9 mouse cellular contexts compared by ENCODE assay signal in the genomic region with DNA sequence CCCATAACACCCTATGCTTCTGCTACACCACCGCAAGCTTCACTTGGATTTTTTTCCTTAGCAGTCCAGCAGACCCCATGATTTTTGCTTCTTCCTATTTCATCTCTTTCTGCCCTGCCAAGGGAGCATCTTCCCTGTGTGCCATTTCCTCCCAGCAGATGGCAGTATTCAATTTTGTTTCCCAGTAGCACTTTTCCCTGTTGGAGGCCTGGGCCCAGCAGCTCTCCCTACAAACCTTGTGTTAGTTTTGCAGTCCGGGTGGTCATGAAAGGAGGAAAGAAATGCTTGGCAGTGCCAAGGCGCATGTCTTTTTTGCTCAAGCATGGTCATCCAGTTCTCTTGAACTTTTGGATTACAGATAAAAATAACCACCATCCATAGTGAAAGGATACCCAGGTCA.
A peak's percentile ranks its signal among the peaks of the same experiment; 100 is the strongest.
DNase-seq lines count a peak whose midpoint lies in the region; ATAC-seq and TF ChIP-seq lines count a peak whose summit lies in the region.
"Had no signal": no experiment of that assay in that cellular context is flagged by ENCODE, and none has a peak within 500 bp of the region (broad histone marks: within the 10 kb centered on the region; RNA-seq: fewer than 3 reads in every experiment).

No protein-coding gene starts in this region.

- WGBS in intestine, postnatal 0 days: 66% methylated on average over 3 of the region's 3 CpGs
- 55% methylated on average over 3 of the region's 3 CpGs for WGBS in liver, embryonic 11.5 days

- H3K36me3 ChIP-seq in E14TG2a.4 (ENCODE audit: insufficient read depth, low read length): no peaks in the 10 kb centered on the region
- H3K36me3 ChIP-seq in intestine, postnatal 0 days (ENCODE audit: control insufficient read depth, insufficient read depth): no peaks in the 10 kb centered on the region
- no peaks in the 10 kb centered on the region for H3K36me3 ChIP-seq in liver, embryonic 11.5 days (ENCODE audit: control insufficient read depth, insufficient read depth, low read length)

- no peaks in the 10 kb centered on the region for H3K27me3 ChIP-seq in E14TG2a.4 (ENCODE audit: insufficient read depth, low read length)
- H3K27me3 ChIP-seq in intestine, postnatal 0 days (replicated peaks; ENCODE audit: control insufficient read depth, insufficient read depth, low read length): no peaks in the 10 kb centered on the region
- H3K27me3 ChIP-seq in liver, embryonic 11.5 days (replicated peaks; ENCODE audit: control insufficient read depth, insufficient read depth, low read length): no peaks in the 10 kb centered on the region

- TF ChIP-seq CTCF in E14TG2a.4 (conservative IDR thresholded peaks at IDR 0.05; ENCODE audit: low read length): peak; percentile 47
- TF ChIP-seq CTCF in intestine, postnatal 0 days (IDR thresholded peaks at IDR 0.05; ENCODE audit: low read depth): peak; percentile 78

- no peak overlapping the region for H3K27ac ChIP-seq in intestine, postnatal 0 days (ENCODE audit: low read depth, low read length)
- no peak overlapping the region for H3K27ac ChIP-seq in liver, embryonic 11.5 days (ENCODE audit: low read depth, low read length)

- no peak overlapping the region for H3K4me3 ChIP-seq in E14TG2a.4 (replicated peaks; ENCODE audit: low read length)
- no peak overlapping the region for H3K4me3 ChIP-seq in intestine, postnatal 0 days (ENCODE audit: low read depth, low read length)
- no peak overlapping the region for H3K4me3 ChIP-seq in liver, embryonic 11.5 days (ENCODE audit: low read depth, low read length)
- H3K4me3 ChIP-seq: erythroblast, embryonic 14.5 days had no signal

- H3K4me2 ChIP-seq in intestine, postnatal 0 days (replicated peaks; ENCODE audit: low read depth): no peak overlapping the region
- H3K4me2 ChIP-seq in liver, embryonic 11.5 days: no peak overlapping the region

- ATAC-seq in common myeloid progenitor, adult 5-6 weeks (replicated peaks; ENCODE audit: low read depth, poor library complexity, severe bottlenecking): peak; percentile 79
- no peak for ATAC-seq in intestine, postnatal 0 days
- 0 out of 2 replicates have a peak, but pooled peaks have one; percentile 35 for ATAC-seq in liver, embryonic 11.5 days (replicated peaks; ENCODE audit: low FRiP score)

- peak; percentile 42 to 51 for DNase-seq in cerebellum, postnatal 14 days
- DNase-seq in cerebellum, adult 11 months: no peak
- no peak for DNase-seq in liver, embryonic 11.5 days (ENCODE audit: low spot score)
- peak; percentile 42 for DNase-seq in right cerebral cortex, postnatal 14 days
- no peak for DNase-seq in thymus, postnatal 14 days

- no peak overlapping the region for H3K9ac ChIP-seq in intestine, postnatal 0 days (ENCODE audit: low read depth, low read length)
- no peak overlapping the region for H3K9ac ChIP-seq in liver, embryonic 11.5 days (ENCODE audit: low read depth, low read length)

- H3K9me3 ChIP-seq in E14TG2a.4 (ENCODE audit: low read length): no peaks in the 10 kb centered on the region
- H3K9me3 ChIP-seq in intestine, postnatal 0 days (ENCODE audit: control insufficient read depth): no peaks in the 10 kb centered on the region
- H3K9me3 ChIP-seq in liver, embryonic 11.5 days (ENCODE audit: control insufficient read depth, low read length): no peaks in the 10 kb centered on the region

- H3K4me1 ChIP-seq in E14TG2a.4 (replicated peaks; ENCODE audit: low read depth, low read length): no peaks in the 10 kb centered on the region
- H3K4me1 ChIP-seq in intestine, postnatal 0 days (replicated peaks; ENCODE audit: control insufficient read depth, insufficient read depth, low read length): no peaks in the 10 kb centered on the region
- no peaks in the 10 kb centered on the region; the same call in 1 of the 2 replicates for H3K4me1 ChIP-seq in liver, embryonic 11.5 days (replicated peaks; ENCODE audit: control insufficient read depth, insufficient read depth, low read length)

Comparison
In these comparisons a context has a peak if more than half of its experiments do, and no peak if none do; other contexts are left out.
1. DNase-seq: peak in cerebellum, postnatal 14 days (2 of 2) and right cerebral cortex, postnatal 14 days (single experiment); none in cerebellum, adult 11 months (single experiment), liver, embryonic 11.5 days (single experiment) and thymus, postnatal 14 days (single experiment).